Mouse (Mus musculus): ENCODE data around the gene Chd2.

GRCm38 (mm10) chr7:73391518-73392321, 149.9 kb downstream of the Chd2 start:
- TF ChIP-seq CHD2 (IDR thresholded peaks at IDR 0.05; ENCODE audit: low read depth, low read length) = no peak
- no peak for TF ChIP-seq ZC3H11A (IDR thresholded peaks at IDR 0.05; ENCODE audit: borderline replicate concordance, low read depth, low read length)
- no peak for TF ChIP-seq MAFK (IDR thresholded peaks at IDR 0.05; ENCODE audit: insufficient read depth, low read depth, low read length)
- no peak for TF ChIP-seq ZNF384 (IDR thresholded peaks at IDR 0.05; ENCODE audit: low read depth, low read length)
- TF ChIP-seq HCFC1 (IDR thresholded peaks at IDR 0.05; ENCODE audit: borderline replicate concordance, insufficient read depth, low read length) = no peak
